Mouse (Mus musculus) kidney, postnatal 10 days (tissue): ENCODE measurements around the gene Gpr146.

Experiments
- DNase-seq: peaks from one replicate; pipeline ENCODE4 v3.0.0; 2021; ENCODE audit warnings: mixed read lengths

Gpr146 gene

GRCm38 (mm10) chr5:139433842-139434568, 56.5 kb downstream of the Gpr146 start:
- no peak for DNase-seq

- no peak for DNase-seq
Observed at GRCm38 (mm10) chr5:139434940-139435339, 57.4 kb downstream of the Gpr146 start.

- DNase-seq = no peak
Observed at GRCm38 (mm10) chr5:139437769-139438168, 60.3 kb downstream of the Gpr146 start.

GRCm38 (mm10) chr5:139438440-139438839, 60.9 kb downstream of the Gpr146 start:
- DNase-seq = no peak

GRCm38 (mm10) chr5:139440451-139440850, 63.0 kb downstream of the Gpr146 start:
- no peak for DNase-seq

GRCm38 (mm10) chr5:139440926-139441725, 63.6 kb downstream of the Gpr146 start:
- DNase-seq = no peak

- DNase-seq = no peak
Observed at GRCm38 (mm10) chr5:139441726-139442018, 64.2 kb downstream of the Gpr146 start.

- no peak for DNase-seq
Observed at GRCm38 (mm10) chr5:139442428-139442827, 64.9 kb downstream of the Gpr146 start.

- no peak for DNase-seq
Observed at GRCm38 (mm10) chr5:139442962-139443361, 65.5 kb downstream of the Gpr146 start.

GRCm38 (mm10) chr5:139445258-139445657, 67.8 kb downstream of the Gpr146 start:
- DNase-seq = no peak
